Mouse (Mus musculus): Measurements from ENCODE around the gene Daglb. TPM values are rescaled to one million over a fixed set of nuclear protein-coding genes. Genes with fewer than 3 reads are reported as not detected.

Daglb gene
- total RNA-seq, 2 experiments from 2014 or later: 25.0 to 26.7 TPM

Other genes with a start within 250 kb of the Daglb start
- not detected for gene Spdye4a, start 237.7 kb upstream of the Daglb start, total RNA-seq (2021)
- gene Zfp12, start 229.4 kb upstream of the Daglb start, total RNA-seq (2021): 10 to 100 TPM; 28.4 to 31.2 TPM
- gene Zfp316, start 194.6 kb upstream of the Daglb start, total RNA-seq (2021): 10 to 100 TPM; 22.0 to 22.5 TPM
- gene Zfp853, start 171.0 kb upstream of the Daglb start, total RNA-seq (2021): 1 to 10 TPM; 5.5 to 6.6 TPM
- 10 to 100 TPM; 23.4 to 25.2 TPM for gene E130309D02Rik, start 149.2 kb upstream of the Daglb start, total RNA-seq (2021)
- 10 to 100 TPM; 41.8 to 49.9 TPM for gene Zdhhc4, start 135.3 kb upstream of the Daglb start, total RNA-seq (2021)
- 1 to 10 TPM; 1.1 to 1.4 TPM for gene Grid2ip, start 107.2 kb upstream of the Daglb start, total RNA-seq (2021)
- gene Kdelr2, start 60.7 kb upstream of the Daglb start, total RNA-seq (2021): 10 to 100 TPM; 34.6 to 39.0 TPM
- gene Rac1, start 63.5 kb downstream of the Daglb start, total RNA-seq (2021): 100 to 1,000 TPM; 409 to 455 TPM
- gene Cyth3, start 157.9 kb downstream of the Daglb start, total RNA-seq (2021): 10 to 100 TPM; 40.8 to 49.8 TPM